Mouse (Mus musculus) ES-Bruce4 (cell line): Measurements from ENCODE around the gene Eif4a2.

ENCODE experiments used
- CTCF ChIP-seq: IDR thresholded peaks from one replicate; pipeline ENCODE4 v1.8.1; 2011; ENCODE audit warnings: low read depth, low read length
- EP300 ChIP-seq: IDR thresholded peaks from 2 replicates; pipeline ENCODE4 v1.6.1; 2011; ENCODE audit warnings: low read depth, low read length; ENCODE audit not compliant: insufficient read depth
- POLR2A ChIP-seq: IDR thresholded peaks from one replicate; pipeline ENCODE4 v1.8.1; 2011; ENCODE audit warnings: low read length; ENCODE audit not compliant: insufficient read depth

DNA sequence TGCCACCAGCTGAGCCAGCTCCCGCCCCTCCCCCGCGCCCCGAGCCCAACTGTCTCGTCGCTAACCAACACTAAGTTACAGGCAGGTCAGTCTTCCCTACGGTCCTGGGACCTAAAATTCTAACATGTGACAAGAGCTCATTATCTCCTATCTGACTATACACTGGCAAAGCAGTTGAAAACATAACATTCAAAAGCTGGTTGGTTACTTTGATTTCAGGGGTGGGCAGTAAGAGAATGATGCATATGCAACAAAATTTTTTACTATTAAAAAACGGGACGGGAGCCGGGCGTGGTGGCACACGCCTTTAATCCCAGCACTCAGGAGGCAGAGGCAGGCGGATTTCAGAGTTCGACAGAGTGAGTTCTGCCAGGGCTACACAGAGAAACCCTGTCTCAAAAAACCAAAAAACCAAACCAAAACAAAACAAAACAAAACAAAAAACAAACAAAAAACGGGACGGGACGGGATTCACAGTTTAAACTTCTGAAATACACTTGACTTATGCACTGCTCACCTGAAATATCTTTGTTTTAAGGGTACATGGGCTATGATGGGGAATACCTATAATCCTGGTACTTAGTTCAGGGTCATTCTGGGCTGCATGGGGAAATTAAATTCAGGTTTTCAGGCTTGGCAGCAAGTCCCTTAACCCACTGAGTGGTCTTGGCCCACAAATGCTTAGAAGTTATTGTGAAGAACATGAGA is 4.1 kb upstream of the Eif4a2 start:
- no peak for TF ChIP-seq CTCF
- TF ChIP-seq EP300: no peak
- no peak for TF ChIP-seq POLR2A
